Mouse (Mus musculus): ENCODE measurements around the gene Gadd45gip1.

Gene Gadd45gip1

DNA sequence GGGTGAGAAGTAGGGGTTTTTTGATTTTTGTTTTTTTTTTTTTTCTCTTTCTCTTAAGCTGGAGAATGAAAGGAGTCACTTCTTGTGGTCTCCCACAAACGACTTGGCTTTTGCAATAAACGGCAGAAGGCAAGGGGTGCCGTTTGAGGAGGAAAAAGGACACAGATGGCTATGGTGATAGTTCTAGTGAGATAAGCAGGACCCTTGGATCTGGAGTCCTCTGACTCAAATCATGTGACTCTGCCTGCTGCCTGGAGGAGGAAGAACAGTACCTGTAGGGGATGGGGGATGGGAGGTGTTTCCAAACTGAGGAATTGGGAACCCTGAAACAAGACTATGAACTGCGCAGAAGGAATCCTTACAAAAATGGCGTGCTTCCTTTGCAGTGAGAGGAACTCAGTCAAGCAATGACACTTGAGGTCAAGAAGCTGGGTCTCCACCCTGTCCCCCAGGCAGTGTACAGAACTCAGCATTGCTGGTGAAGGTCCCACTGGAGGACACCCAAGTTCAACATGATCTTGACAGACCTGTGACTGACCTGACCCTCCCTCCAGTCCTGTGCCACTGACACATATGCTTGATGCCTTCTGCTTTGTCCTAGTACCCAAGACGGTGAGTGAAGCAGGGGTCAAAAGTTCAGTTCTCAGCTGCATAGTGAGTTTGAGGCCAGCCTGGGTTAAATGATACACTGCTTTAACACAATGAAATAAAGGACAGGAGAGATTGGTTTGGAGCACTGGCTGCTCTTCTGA is 16.5 kb downstream of the Gadd45gip1 start:
- no peak for DNase-seq (ENCODE audit: low spot score)

DNA sequence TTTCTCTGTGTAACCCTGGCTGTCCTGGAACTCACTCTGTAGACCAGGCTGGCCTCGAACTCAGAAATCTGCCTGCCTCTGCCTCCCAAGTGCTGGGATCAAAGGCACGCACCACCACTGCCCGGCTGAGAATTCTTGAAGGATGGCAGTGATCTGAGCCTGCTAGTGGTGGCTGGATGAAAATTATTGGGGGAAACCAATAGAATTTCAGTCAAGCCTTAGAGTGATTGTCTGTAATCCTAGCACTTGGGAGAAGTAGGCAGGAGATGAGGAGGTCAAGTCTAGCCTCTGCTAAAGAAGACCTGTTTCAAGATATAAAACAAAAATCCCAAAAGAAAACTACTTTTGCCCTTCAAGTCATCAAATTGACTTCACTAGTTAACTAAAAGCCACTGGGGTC is 25.1 kb downstream of the Gadd45gip1 start:
- no peak for DNase-seq (ENCODE audit: low spot score)

DNA sequence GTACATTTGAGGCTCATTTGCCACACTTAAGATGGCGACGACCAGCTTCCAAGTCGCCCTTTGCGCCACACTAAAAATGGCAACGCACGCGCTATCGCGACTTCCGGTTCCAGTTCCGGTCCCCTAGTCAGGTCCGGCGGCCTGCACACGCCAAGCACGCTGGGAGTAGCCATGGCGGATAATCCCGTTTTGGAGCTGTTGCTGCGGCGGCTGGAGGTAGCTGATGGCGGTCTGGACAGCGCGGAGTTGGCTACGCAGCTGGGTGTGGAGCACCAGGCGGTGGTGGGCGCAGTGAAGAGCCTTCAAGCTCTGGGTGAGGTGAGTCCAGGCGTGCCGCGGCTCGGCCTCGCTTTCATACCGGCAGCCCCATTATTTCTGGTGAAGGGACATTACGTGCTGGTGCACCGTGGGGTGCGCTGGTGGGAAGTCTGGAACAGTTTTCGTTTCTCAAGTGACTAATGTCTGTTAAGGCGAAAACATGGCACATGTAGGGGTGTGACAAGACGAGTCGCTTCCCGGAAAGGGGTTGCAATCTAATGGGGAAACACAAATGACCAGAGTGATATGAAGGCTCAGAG is 25.6 kb downstream of the Gadd45gip1 start, which contains the start of gene Farsa:
TSS of gene Farsa (plus strand) at position 126 of the 578 bp plus-strand sequence.
- DNase-seq (ENCODE audit: low spot score): peak; percentile 87

DNA sequence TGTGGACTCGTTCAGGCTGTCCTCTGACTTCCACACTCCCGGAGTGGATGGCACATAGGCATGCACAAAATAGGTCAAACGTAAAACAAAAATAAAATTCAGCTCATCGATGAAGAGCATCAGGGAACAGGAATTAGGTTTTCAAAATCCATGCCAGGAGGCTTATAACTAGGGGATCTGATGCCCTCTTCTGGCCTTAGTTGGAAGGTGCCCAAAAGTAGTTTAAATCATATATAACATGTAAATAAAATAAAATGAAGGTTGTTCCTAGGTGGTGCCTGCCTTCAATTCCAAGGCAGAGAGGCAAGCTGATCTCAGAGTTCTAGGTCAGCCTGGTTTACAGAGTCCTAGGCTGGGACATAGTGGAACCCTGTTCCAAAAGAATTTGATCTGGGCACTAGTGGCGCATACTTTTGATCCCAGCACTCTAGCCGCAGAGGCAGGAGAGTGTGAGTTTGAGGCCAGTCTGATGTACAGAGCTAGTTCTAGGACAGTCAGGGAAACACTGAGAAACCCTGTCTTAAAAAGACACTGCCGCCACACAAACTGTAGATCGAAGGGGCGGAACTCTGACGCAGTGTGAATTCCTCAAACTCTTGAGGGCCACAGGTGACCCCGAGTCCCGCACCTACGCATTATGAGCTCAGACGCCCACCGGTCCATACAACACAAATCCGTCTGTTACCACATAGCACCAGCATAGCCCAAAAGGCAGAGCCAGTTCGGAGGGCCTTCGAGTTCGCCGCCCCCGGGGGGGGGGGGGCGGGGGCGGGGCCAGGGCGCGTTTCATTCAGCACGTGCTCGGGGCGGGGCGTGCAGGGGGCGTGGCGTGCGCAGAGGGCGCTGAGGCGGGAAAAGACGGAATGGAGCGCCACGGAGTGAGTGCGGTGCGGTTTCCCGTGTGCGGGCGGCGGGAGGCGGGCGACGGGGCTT is 40.3 kb downstream of the Gadd45gip1 start, which contains the start of gene Syce2:
TSS of gene Syce2 (plus strand) at position 736 of the 933 bp plus-strand sequence.
- DNase-seq (ENCODE audit: low spot score): peak; percentile 74

DNA sequence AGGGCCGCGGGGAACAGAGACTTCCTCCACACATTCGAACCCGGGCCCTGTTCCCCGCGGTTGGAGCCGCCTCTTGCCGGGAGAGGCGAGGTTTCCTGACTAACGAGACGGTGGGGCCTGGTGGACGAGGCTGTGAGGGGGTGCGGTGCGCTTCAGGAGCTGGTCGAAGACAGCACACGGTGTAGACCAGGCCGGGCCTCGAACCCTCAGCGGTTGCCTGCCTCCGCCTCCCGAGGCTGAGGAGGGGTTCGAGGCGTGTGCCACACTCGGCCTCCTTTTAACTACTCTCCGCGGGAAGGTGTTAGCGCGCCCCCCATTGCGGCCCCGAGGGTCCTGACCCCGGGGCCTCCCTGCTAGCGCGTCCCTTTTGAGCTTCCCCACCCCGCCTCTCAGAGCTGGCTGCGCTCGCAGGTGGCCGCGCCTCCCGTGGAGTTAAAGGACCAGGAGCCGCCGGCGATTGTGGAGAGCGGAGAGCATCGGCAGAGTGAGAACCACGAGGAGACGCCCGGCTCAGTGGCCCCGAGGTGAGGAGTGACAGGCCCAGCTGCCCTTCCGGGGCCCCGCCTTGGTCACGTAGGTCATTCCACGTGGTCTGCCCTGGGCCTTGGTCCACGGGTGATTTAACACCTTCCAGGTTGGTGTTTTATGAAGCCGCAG is 41.1 kb downstream of the Gadd45gip1 start:
- peak; percentile 27 for DNase-seq (ENCODE audit: low spot score)

DNA sequence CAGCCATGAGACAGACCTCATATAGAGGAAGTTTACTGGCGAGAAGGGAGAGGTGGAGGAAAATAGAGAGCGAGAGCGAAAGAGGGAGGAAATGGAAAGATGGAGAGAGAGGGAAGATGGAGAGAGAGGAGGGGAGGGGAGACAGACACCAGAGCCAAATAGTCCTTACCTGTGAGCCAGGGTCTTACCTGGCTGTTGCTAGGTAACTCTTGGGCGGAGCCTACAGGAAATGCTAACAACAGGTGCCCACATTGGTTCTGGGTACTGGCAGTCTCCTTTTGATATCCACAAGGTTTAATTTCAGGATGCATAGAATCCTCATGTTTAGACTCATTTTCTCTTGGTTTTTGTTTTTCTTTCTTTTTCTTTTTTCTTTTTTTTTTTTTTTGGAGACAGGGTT is 41.7 kb downstream of the Gadd45gip1 start:
- DNase-seq (ENCODE audit: low spot score): no peak

DNA sequence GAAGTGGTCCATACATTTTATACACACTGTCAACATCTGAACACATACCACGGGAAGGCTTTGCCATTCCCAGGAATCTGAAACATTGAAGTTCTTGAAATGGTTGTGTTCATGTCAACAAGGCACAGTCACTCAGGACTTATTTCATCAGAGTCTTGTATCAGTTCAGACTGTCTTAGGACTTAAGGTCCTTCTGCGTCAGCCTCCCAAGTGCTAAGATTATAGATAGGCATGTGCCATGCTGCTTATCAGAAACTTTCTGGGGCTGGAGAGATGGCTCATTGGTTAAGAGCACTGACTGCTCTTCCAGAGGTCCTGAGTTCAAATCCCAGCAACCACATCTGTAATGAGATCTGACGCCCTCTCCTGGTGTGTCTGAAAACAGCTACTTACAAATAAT is 43.0 kb downstream of the Gadd45gip1 start:
- no peak for DNase-seq (ENCODE audit: low spot score)

DNA sequence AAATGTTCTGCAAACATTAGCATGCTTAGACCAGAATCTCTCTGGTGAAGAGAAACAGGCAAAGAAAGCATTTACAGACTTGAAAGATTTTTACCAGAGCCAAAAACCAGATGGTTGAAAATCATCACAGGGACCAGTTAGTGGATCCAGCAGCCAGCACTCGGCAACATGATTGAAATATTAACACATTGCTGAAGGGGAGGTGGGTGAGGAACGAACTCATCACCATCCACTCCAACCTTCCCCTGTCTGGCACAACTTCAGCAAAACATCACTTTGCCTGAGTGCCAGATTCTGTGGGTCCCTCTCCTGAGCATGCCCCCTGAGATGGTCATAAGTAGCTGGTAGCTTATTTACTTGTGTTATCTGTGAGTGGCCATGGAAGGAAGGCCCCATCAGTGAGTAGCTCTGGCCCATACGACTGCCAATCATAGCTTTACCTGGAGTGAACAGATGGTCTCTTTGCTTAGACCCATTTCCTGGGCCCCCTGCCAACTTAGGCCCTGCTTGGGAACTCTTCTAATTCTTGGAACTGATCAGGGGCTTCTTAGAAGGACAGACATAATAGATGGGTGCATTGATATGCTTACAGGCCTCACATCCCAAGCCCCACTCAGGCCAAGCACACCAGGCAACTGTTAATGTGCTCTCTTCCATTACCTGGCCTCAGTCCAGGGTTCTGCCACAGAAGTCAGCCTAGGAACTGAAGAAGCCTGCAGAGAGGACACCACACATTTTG is 46.1 kb downstream of the Gadd45gip1 start:
- no peak for DNase-seq (ENCODE audit: low spot score)

DNA sequence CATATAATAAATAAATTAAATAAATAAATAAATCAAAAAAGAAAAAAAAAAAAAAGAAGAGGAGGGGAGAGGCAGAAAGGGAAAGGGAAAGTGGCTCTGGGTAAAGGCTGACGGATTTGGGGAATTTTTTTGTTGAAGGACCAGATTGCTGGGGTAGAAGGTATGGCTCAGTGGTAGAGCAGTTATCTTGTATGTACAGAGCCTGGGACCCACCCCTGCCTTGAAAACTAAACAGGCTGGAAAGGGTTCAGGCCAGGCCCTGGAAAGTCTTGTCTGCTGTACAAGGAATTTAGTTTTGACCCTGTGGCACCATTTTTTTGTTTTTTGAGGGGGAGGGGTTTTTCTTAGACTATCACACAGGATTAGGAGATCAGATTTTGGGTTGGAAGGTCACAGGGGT is 47.6 kb downstream of the Gadd45gip1 start:
- DNase-seq (ENCODE audit: low spot score): no peak

DNA sequence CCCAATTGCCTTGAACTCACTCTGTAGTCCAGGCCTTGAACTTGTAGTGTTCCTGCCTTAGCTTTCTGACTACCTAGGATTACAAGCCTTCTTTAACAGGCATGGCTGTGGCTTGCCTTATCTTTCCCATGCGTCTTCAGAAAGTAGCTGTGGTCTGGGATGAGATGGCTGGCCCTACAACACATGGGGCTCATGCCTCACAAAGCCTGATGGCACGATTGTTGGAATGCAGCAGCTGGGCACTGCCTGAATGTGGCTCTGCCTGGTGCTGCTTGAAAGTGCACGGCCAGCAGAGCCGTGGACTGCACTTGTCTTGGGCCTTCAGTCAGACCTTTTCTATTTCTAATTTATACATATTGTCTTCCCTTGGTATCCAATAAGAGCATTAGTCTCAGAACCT is 53.4 kb downstream of the Gadd45gip1 start:
- no peak for DNase-seq (ENCODE audit: low spot score)
